Mouse (Mus musculus): ENCODE measurements around the gene Vsig2. TPM values are rescaled to one million over a fixed set of nuclear protein-coding genes. Genes with fewer than 3 reads are reported as not detected.

Vsig2 gene
- polyA plus RNA-seq (2014; fragmentation: Nextera tagmentation; extraction: Ambion mirVana), result 0.80 and 0.85 TPM in 2 replicates

- no peak within 1 kb of the TSS for H3K4me3 ChIP-seq (ENCODE audit: low read depth, low read length)
- no peak within 1 kb of the TSS for H3K27ac ChIP-seq (ENCODE audit: low read depth, low read length)
- WGBS, result 48% methylated on average over 23 of the region's 23 CpGs
- DNase-seq (ENCODE audit: low spot score) (no peak), ATAC-seq (ENCODE audit: low FRiP score) (no peak)
- no peak within 1 kb of the TSS for H3K9ac ChIP-seq (ENCODE audit: low read depth, low read length)
- H3K4me1 ChIP-seq (replicated peaks; ENCODE audit: control insufficient read depth, insufficient read depth, low read length), result no peaks in the 10 kb centered on the region
- no peaks in the 10 kb centered on the region for H3K9me3 ChIP-seq (ENCODE audit: control insufficient read depth, low read length)
- no peaks in the 10 kb centered on the region for H3K36me3 ChIP-seq (ENCODE audit: control insufficient read depth, insufficient read depth, low read length)
- H3K4me2 ChIP-seq (replicated peaks; ENCODE audit: low read depth, low read length), result no peak within 1 kb of the TSS
- H3K27me3 ChIP-seq (ENCODE audit: control insufficient read depth, insufficient read depth, low read length), result peaks cover 7% of the 10 kb centered on the region; the same call in 1 of the 2 replicates
Measured at GRCm38 (mm10) chr9:37539170-37540025, at the start of gene Vsig2. Gene Vsig2 (plus strand): TSS chr9:37539255.

- peak; percentile 69 for DNase-seq (ENCODE audit: low spot score)
- peak overlapping the region; percentile 85 for H3K4me3 ChIP-seq (ENCODE audit: low read depth, low read length)
- H3K9ac ChIP-seq (ENCODE audit: low read depth, low read length), result peak overlapping the region; percentile 94
- no peaks in the 10 kb centered on the region for H3K9me3 ChIP-seq (ENCODE audit: control insufficient read depth, low read length)
- no peaks in the 10 kb centered on the region for H3K27me3 ChIP-seq (ENCODE audit: control insufficient read depth, insufficient read depth, low read length)
- peak overlapping the region; percentile 88 for H3K4me2 ChIP-seq (replicated peaks; ENCODE audit: low read depth, low read length)
- H3K36me3 ChIP-seq (ENCODE audit: control insufficient read depth, insufficient read depth, low read length), result no peaks in the 10 kb centered on the region
- H3K4me1 ChIP-seq (replicated peaks; ENCODE audit: control insufficient read depth, insufficient read depth, low read length), result no peaks in the 10 kb centered on the region
- WGBS, result 0% methylated on average over 43 of the region's 75 CpGs
- peak; percentile 82 for ATAC-seq (ENCODE audit: low FRiP score)
- peak overlapping the region; percentile 98 for H3K27ac ChIP-seq (ENCODE audit: low read depth, low read length)
Measured at GRCm38 (mm10) chr9:37489446-37490120, 49.5 kb upstream of the Vsig2 start.

GRCm38 (mm10) chr9:37495761-37496160, 43.3 kb upstream of the Vsig2 start:
- ATAC-seq (ENCODE audit: low FRiP score), result no peak
- 73% methylated on average over 3 of the region's 3 CpGs for WGBS

GRCm38 (mm10) chr9:37496325-37496724, 42.7 kb upstream of the Vsig2 start:
- H3K36me3 ChIP-seq (ENCODE audit: control insufficient read depth, insufficient read depth, low read length), result no peaks in the 10 kb centered on the region
- DNase-seq (ENCODE audit: low spot score), result no peak
- H3K27ac ChIP-seq (ENCODE audit: low read depth, low read length), result no peak overlapping the region
- no peak for ATAC-seq (ENCODE audit: low FRiP score)
- H3K27me3 ChIP-seq (ENCODE audit: control insufficient read depth, insufficient read depth, low read length), result no peaks in the 10 kb centered on the region
- H3K4me3 ChIP-seq (ENCODE audit: low read depth, low read length), result no peak overlapping the region
- H3K9ac ChIP-seq (ENCODE audit: low read depth, low read length), result no peak overlapping the region
- H3K4me1 ChIP-seq (replicated peaks; ENCODE audit: control insufficient read depth, insufficient read depth, low read length), result no peaks in the 10 kb centered on the region
- H3K9me3 ChIP-seq (ENCODE audit: control insufficient read depth, low read length), result no peaks in the 10 kb centered on the region
- no peak overlapping the region for H3K4me2 ChIP-seq (replicated peaks; ENCODE audit: low read depth, low read length)

More at GRCm38 (mm10) chr9:37495761-37496160, 43.3 kb upstream of the Vsig2 start:
- no peak overlapping the region for H3K4me3 ChIP-seq (ENCODE audit: low read depth, low read length)
- no peak overlapping the region for H3K27ac ChIP-seq (ENCODE audit: low read depth, low read length)
- H3K9ac ChIP-seq (ENCODE audit: low read depth, low read length), result no peak overlapping the region
- H3K9me3 ChIP-seq (ENCODE audit: control insufficient read depth, low read length), result no peaks in the 10 kb centered on the region
- no peaks in the 10 kb centered on the region for H3K36me3 ChIP-seq (ENCODE audit: control insufficient read depth, insufficient read depth, low read length)
- no peaks in the 10 kb centered on the region for H3K27me3 ChIP-seq (ENCODE audit: control insufficient read depth, insufficient read depth, low read length)
- H3K4me2 ChIP-seq (replicated peaks; ENCODE audit: low read depth, low read length), result no peak overlapping the region
- no peaks in the 10 kb centered on the region for H3K4me1 ChIP-seq (replicated peaks; ENCODE audit: control insufficient read depth, insufficient read depth, low read length)
- no peak for DNase-seq (ENCODE audit: low spot score)

- no peaks in the 10 kb centered on the region for H3K36me3 ChIP-seq (ENCODE audit: control insufficient read depth, insufficient read depth, low read length)
- no peaks in the 10 kb centered on the region for H3K4me1 ChIP-seq (replicated peaks; ENCODE audit: control insufficient read depth, insufficient read depth, low read length)
- no peak for ATAC-seq (ENCODE audit: low FRiP score)
- H3K9ac ChIP-seq (ENCODE audit: low read depth, low read length), result no peak overlapping the region
- H3K4me3 ChIP-seq (ENCODE audit: low read depth, low read length), result no peak overlapping the region
- H3K9me3 ChIP-seq (ENCODE audit: control insufficient read depth, low read length), result no peaks in the 10 kb centered on the region
- no peak for DNase-seq (ENCODE audit: low spot score)
- WGBS, result 72% methylated on average over 3 of the region's 3 CpGs
- no peak overlapping the region for H3K27ac ChIP-seq (ENCODE audit: low read depth, low read length)
- no peaks in the 10 kb centered on the region for H3K27me3 ChIP-seq (ENCODE audit: control insufficient read depth, insufficient read depth, low read length)
- no peak overlapping the region for H3K4me2 ChIP-seq (replicated peaks; ENCODE audit: low read depth, low read length)
Measured at GRCm38 (mm10) chr9:37500201-37500600, 38.9 kb upstream of the Vsig2 start.

GRCm38 (mm10) chr9:37501170-37501569, 37.9 kb upstream of the Vsig2 start:
- H3K4me1 ChIP-seq (replicated peaks; ENCODE audit: control insufficient read depth, insufficient read depth, low read length), result no peaks in the 10 kb centered on the region
- no peak for ATAC-seq (ENCODE audit: low FRiP score)
- no peaks in the 10 kb centered on the region for H3K9me3 ChIP-seq (ENCODE audit: control insufficient read depth, low read length)
- H3K36me3 ChIP-seq (ENCODE audit: control insufficient read depth, insufficient read depth, low read length), result no peaks in the 10 kb centered on the region
- no peak overlapping the region for H3K4me3 ChIP-seq (ENCODE audit: low read depth, low read length)
- H3K4me2 ChIP-seq (replicated peaks; ENCODE audit: low read depth, low read length), result no peak overlapping the region
- no peak overlapping the region for H3K27ac ChIP-seq (ENCODE audit: low read depth, low read length)
- no peaks in the 10 kb centered on the region for H3K27me3 ChIP-seq (ENCODE audit: control insufficient read depth, insufficient read depth, low read length)
- 97% methylated on average over 1 of the region's 1 CpGs for WGBS
- H3K9ac ChIP-seq (ENCODE audit: low read depth, low read length), result no peak overlapping the region
- DNase-seq (ENCODE audit: low spot score), result no peak

GRCm38 (mm10) chr9:37504348-37504747, 34.7 kb upstream of the Vsig2 start:
- Histone ChIP-seq H3K36me3 (ENCODE audit: control insufficient read depth, insufficient read depth, low read length) (no peaks in the 10 kb centered on the region), H3K9ac (ENCODE audit: low read depth, low read length) (no peak overlapping the region), H3K9me3 (ENCODE audit: control insufficient read depth, low read length) (no peaks in the 10 kb centered on the region), H3K4me3 (ENCODE audit: low read depth, low read length) (no peak overlapping the region), H3K27ac (ENCODE audit: low read depth, low read length) (no peak overlapping the region), H3K4me2 (replicated peaks; ENCODE audit: low read depth, low read length) (no peak overlapping the region), H3K4me1 (replicated peaks; ENCODE audit: control insufficient read depth, insufficient read depth, low read length) (no peaks in the 10 kb centered on the region), H3K27me3 (ENCODE audit: control insufficient read depth, insufficient read depth, low read length) (no peaks in the 10 kb centered on the region)
- DNase-seq (ENCODE audit: low spot score) (no peak), ATAC-seq (ENCODE audit: low FRiP score) (no peak)

- H3K9ac ChIP-seq (ENCODE audit: low read depth, low read length), result no peak overlapping the region
- DNase-seq (ENCODE audit: low spot score), result no peak
- no peaks in the 10 kb centered on the region for H3K9me3 ChIP-seq (ENCODE audit: control insufficient read depth, low read length)
- no peaks in the 10 kb centered on the region for H3K4me1 ChIP-seq (replicated peaks; ENCODE audit: control insufficient read depth, insufficient read depth, low read length)
- no peaks in the 10 kb centered on the region for H3K36me3 ChIP-seq (ENCODE audit: control insufficient read depth, insufficient read depth, low read length)
- ATAC-seq (ENCODE audit: low FRiP score), result no peak
- no peaks in the 10 kb centered on the region for H3K27me3 ChIP-seq (ENCODE audit: control insufficient read depth, insufficient read depth, low read length)
- H3K27ac ChIP-seq (ENCODE audit: low read depth, low read length), result no peak overlapping the region
- H3K4me2 ChIP-seq (replicated peaks; ENCODE audit: low read depth, low read length), result no peak overlapping the region
- 93% methylated on average over 1 of the region's 1 CpGs for WGBS
- no peak overlapping the region for H3K4me3 ChIP-seq (ENCODE audit: low read depth, low read length)
Measured at GRCm38 (mm10) chr9:37506023-37506422, 33.0 kb upstream of the Vsig2 start.

- H3K27ac ChIP-seq (ENCODE audit: low read depth, low read length), result no peak overlapping the region
- ATAC-seq (ENCODE audit: low FRiP score), result no peak
- H3K4me3 ChIP-seq (ENCODE audit: low read depth, low read length), result no peak overlapping the region
- H3K9ac ChIP-seq (ENCODE audit: low read depth, low read length), result no peak overlapping the region
- WGBS, result 97% methylated on average over 2 of the region's 2 CpGs
- no peaks in the 10 kb centered on the region for H3K27me3 ChIP-seq (ENCODE audit: control insufficient read depth, insufficient read depth, low read length)
- no peak for DNase-seq (ENCODE audit: low spot score)
- H3K4me2 ChIP-seq (replicated peaks; ENCODE audit: low read depth, low read length), result no peak overlapping the region
- H3K4me1 ChIP-seq (replicated peaks; ENCODE audit: control insufficient read depth, insufficient read depth, low read length), result no peaks in the 10 kb centered on the region
- no peaks in the 10 kb centered on the region for H3K36me3 ChIP-seq (ENCODE audit: control insufficient read depth, insufficient read depth, low read length)
- no peaks in the 10 kb centered on the region for H3K9me3 ChIP-seq (ENCODE audit: control insufficient read depth, low read length)
Measured at GRCm38 (mm10) chr9:37512097-37512496, 27.0 kb upstream of the Vsig2 start.

Measured in hindbrain, embryonic 11.5 days (tissue).